Mouse (Mus musculus): ENCODE measurements around the gene Cdkal1.

DNA sequence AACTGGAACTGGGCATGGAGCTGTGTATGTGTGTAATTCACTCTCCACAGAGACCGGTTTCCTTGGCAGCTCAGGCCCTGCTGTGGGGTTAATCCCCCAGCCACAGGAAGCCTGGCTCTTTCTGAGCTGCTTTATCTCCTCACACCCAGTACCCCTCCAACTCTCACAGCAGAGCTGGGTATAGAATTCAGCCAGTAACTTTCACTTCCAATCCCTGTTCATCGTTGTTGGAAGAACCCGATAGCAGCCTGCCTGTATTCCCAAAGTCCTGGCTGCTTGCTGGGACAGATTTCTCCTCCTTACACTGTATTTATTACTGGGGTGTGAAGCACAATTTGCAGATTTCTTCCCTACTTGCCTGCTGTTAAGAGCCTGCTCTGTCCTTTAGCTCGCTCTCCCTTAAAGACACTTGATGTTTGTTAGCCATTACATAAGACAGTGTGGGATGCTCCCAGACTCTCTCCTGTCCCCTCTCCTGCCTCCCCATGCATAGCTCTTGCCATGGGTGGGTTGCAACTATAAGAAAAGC is 581.7 kb downstream of the Cdkal1 start:
- no peak for TF ChIP-seq CTCF (IDR thresholded peaks at IDR 0.05)
- no peak for TF ChIP-seq POLR2A (IDR thresholded peaks at IDR 0.05; ENCODE audit: insufficient read depth, low read depth, low read length)
- TF ChIP-seq EP300 (IDR thresholded peaks at IDR 0.05; ENCODE audit: insufficient read depth, low read depth, low read length): no peak
